Mouse (Mus musculus) monocyte, adult 5-6 weeks (primary cell): ENCODE results near the gene Zfp266. TPM values are rescaled to one million over a fixed set of nuclear protein-coding genes. Genes with fewer than 3 reads are reported as not detected.
A peak's percentile ranks its signal among the peaks of the same experiment; 100 is the strongest.

ENCODE experiments used
- ATAC-seq: fragments of 153-309, 156-312 bp; replicated peaks from 2 replicates; pipeline ENCODE4 v1.8.0; 2017; ENCODE audit warnings: mild to moderate bottlenecking; ENCODE audit not compliant: low TSS enrichment, insufficient number of reproducible peaks, severe bottlenecking, poor library complexity, low FRiP score
- total RNA-seq: library from RNA; stranded (forward); fragments of 200-1000, 200-491, 200-594 nt; gene quantifications from 3 replicates; pipeline ENCODE4 v1.2.3, GENCODE M21; 2017

Gene Zfp266
- total RNA-seq, 1 experiment from 2014 or later = 43.8 TPM

DNA sequence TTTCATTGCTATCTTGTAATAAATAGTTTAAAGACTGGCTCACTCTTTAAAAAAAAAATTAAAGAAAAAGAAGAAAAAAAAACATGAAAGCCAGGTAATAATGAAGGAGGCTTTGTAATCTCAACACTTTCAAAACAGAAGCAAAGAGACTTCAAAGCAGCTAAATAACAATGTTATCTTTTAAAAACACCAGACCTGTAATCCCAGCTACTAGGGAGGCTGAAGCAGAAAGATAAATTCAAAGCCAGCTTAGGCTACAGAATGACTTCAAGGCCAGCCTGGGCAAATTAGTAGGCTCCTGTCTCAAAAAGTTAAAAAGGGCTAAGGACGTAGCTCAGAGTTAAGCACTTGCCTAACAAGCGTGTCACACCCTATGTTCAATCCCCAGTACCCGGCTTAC is 11.5 kb downstream of the Zfp266 start:
- no peak for ATAC-seq

- ATAC-seq = no peak
Measured at GRCm38 (mm10) chr9:20504801-20505200, 16.4 kb downstream of the Zfp266 start.

GRCm38 (mm10) chr9:20493281-20493680 is 27.9 kb downstream of the Zfp266 start:
- no peak for ATAC-seq

GRCm38 (mm10) chr9:20492527-20493233 is 28.5 kb downstream of the Zfp266 start, which contains the start of gene Zfp426:
Gene Zfp426, minus strand, starts transcription at chr9:20492746.
- peak; percentile 91 for ATAC-seq

GRCm38 (mm10) chr9:20491858-20492526 is 29.2 kb downstream of the Zfp266 start:
- no peak for ATAC-seq

DNA sequence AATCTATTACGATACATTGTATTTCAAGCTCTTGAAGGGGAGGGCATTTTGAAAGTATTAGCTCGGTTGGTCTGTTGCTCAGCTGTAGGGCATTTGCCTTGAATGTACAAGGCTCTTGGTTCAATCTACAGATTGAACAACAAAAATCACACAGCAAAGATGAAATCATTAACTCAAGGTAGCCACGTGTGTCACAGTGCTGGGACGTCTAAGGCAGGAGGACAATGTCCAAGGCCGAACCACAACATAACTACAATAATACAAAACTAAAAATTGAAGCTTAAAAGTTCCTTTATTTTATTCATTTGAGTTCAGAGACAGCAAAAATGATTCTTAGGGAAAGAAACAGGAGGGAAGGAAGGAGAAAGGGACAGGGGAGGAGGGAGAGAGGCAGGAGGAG is 31.7 kb downstream of the Zfp266 start:
- ATAC-seq = no peak

GRCm38 (mm10) chr9:20479396-20479795 is 41.8 kb downstream of the Zfp266 start:
- no peak for ATAC-seq

DNA sequence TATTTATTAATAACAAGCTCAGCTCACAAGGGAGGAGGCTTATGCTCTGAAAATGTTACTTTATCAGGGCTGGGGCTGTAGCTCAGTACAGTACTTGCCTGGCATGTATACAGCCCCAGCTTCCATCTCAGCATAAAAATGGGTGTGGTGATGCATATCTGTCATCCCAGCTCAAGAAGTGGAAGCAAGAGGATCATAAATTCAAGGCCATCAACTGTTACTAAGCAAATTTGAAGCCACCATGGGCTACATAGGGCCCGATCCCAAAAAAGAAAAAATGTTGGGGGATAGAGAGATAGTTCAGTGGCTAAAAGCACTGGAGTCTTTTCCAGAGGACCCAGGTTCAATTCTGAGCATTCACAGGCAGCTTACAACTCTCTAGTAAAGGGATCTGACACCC is 44.6 kb downstream of the Zfp266 start:
- ATAC-seq = no peak

DNA sequence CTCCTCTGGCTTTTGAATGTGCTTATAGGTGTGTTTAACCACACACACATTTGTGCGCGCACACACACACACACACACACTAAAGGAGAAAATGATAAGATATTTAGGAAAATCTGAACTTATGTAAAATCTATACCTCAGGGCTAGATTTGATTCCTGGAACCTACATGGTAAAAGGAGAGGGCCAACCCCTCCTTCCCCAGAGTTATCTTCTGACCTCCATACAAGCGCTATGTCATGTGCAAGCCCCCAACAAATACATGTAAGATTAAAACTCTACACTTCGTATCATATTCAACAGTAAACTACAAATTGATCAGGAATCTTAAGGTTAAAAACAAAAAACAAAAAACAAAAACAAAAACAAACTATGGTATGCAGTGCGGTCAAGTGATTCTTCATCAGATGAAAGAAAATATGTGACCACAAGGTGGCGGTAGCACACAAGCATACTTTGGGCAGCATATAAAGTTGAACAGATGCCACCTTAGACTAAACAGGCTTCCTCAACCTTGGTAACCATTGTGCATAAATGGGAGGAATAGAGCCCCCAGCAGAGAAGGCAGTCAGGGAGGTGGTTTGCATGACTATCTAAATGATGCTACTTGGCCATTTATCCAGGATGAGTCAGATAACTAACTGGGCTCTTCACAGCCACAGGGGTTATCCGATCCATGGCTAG is 54.3 kb downstream of the Zfp266 start:
- peak; percentile 70 for ATAC-seq

GRCm38 (mm10) chr9:20459377-20460317 is 61.6 kb downstream of the Zfp266 start, which contains the start of gene Zfp26:
Gene Zfp26, minus strand, starts transcription at chr9:20460162.
- ATAC-seq = peak; percentile 83

DNA sequence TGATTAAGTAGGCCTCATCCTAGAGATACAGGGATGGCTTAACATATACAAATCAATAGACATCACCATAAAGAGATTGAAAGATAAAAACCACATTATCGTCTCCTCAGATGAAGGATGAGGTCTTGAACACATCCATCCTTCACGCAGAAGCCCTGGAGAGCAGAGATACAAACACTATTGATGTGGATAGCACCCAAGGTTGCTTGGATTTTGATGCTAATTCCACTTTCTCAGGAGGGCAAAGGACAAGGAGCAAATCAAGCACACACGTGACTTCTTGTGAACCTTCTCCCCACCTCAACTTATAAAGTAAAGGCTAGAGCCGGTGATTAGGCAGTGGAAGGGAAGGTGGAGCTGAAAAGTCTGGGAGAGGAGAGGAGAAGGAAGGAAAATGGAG is 67.6 kb downstream of the Zfp266 start:
- no peak for ATAC-seq

GRCm38 (mm10) chr9:20451493-20451892 is 69.7 kb downstream of the Zfp266 start:
- no peak for ATAC-seq

Other genes starting within 250 kb of the Zfp266 start
- not detected in 3 replicates for gene Olfr39, start 239.1 kb downstream of the Zfp266 start, total RNA-seq
- gene Olfr873, start 222.9 kb downstream of the Zfp266 start, total RNA-seq = not detected in 3 replicates
- not detected in 3 replicates for gene Olfr18, start 185.3 kb downstream of the Zfp266 start, total RNA-seq
- 5.3 to 23.0 TPM (median 13.5 TPM) in 3 replicates for gene Zfp560, start 136.2 kb downstream of the Zfp266 start, total RNA-seq
- 27.5 to 45.4 TPM (median 31.6 TPM) in 3 replicates for gene Zfp26, start 61.3 kb downstream of the Zfp266 start, total RNA-seq
- gene Zfp426, start 28.7 kb downstream of the Zfp266 start, total RNA-seq = 10.9 to 21.2 TPM (median 15.1 TPM) in 3 replicates
- 5.1 to 8.3 TPM (median 7.2 TPM) in 3 replicates for gene Zfp846, start 59.9 kb upstream of the Zfp266 start, total RNA-seq
- gene Ubl5, start 121.5 kb upstream of the Zfp266 start, total RNA-seq = 124 to 185 TPM (median 175 TPM) in 3 replicates
- gene Fbxl12, start 123.3 kb upstream of the Zfp266 start, total RNA-seq = 12.6 to 30.1 TPM (median 19.3 TPM) in 3 replicates
- gene Pin1, start 130.7 kb upstream of the Zfp266 start, total RNA-seq = 7.1 to 11.7 TPM (median 8.4 TPM) in 3 replicates
- gene Olfm2, start 224.9 kb upstream of the Zfp266 start, total RNA-seq = not detected in 3 replicates